Mouse (Mus musculus): ENCODE data around the gene Mpo. TPM values are rescaled to one million over a fixed set of nuclear protein-coding genes. Genes with fewer than 3 reads are reported as not detected.

Gene Mpo
- polyA plus RNA-seq, 1 experiment from 2014 or later: 1.7 TPM

- Histone ChIP-seq H3K36me3 (ENCODE audit: control insufficient read depth, insufficient read depth, low read length) (peaks cover 8% of the 10 kb centered on the region), H3K4me1 (replicated peaks; ENCODE audit: control insufficient read depth, insufficient read depth, low read length) (0 out of 2 replicates have a peak, but pooled peaks cover 4% of the 10 kb centered on the region), H3K4me3 (ENCODE audit: low read depth, low read length) (no peak overlapping the region), H3K9ac (ENCODE audit: low read length) (no peak overlapping the region), H3K27ac (ENCODE audit: low read depth) (peak overlapping the region; percentile 33; the same call in 1 of the 2 replicates), H3K27me3 (replicated peaks; ENCODE audit: control insufficient read depth, insufficient read depth, low read length) (no peaks in the 10 kb centered on the region), H3K9me3 (ENCODE audit: control insufficient read depth, low read length) (no peaks in the 10 kb centered on the region), H3K4me2 (ENCODE audit: low read length) (no peak overlapping the region)
- 0 out of 2 replicates have a peak, but pooled peaks have one; percentile 29 for ATAC-seq (replicated peaks; ENCODE audit: low FRiP score, low TSS enrichment, low read depth)
- no peak for DNase-seq (ENCODE audit: low spot score)
- WGBS: 43% methylated on average over 18 of the region's 18 CpGs
Observed at GRCm38 (mm10) chr11:87749192-87750042, 44.0 kb upstream of the Mpo start.

DNA sequence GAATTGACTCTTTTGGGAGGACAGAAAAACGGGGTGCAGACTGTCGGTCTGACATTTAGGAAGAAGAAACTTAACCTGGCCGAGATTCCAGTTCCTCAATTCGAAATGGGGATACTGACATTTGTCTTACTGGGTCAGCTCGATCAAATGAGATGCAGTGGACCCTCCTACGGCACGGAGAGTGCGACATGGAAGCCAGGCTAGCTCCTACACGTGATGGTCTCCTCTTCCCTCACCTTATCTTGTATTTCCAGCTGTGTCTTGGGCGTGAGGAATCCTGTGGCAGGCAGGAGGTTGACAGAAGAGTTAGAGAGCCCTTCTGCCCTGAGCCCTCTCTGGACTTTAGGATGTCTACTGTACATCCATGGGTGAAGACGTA is 43.3 kb upstream of the Mpo start:
- ATAC-seq (replicated peaks; ENCODE audit: low FRiP score, low TSS enrichment, low read depth) (no peak; the same call in 1 of the 2 replicates), DNase-seq (ENCODE audit: low spot score) (no peak)
- Histone ChIP-seq H3K4me3 (ENCODE audit: low read depth, low read length) (no peak overlapping the region), H3K27ac (ENCODE audit: low read depth) (peak overlapping the region; percentile 33; the same call in 1 of the 2 replicates), H3K36me3 (ENCODE audit: control insufficient read depth, insufficient read depth, low read length) (peaks cover 2% of the 10 kb centered on the region), H3K4me2 (ENCODE audit: low read length) (no peak overlapping the region), H3K27me3 (replicated peaks; ENCODE audit: control insufficient read depth, insufficient read depth, low read length) (no peaks in the 10 kb centered on the region), H3K9me3 (ENCODE audit: control insufficient read depth, low read length) (no peaks in the 10 kb centered on the region), H3K9ac (ENCODE audit: low read length) (no peak overlapping the region), H3K4me1 (replicated peaks; ENCODE audit: control insufficient read depth, insufficient read depth, low read length) (0 out of 2 replicates have a peak, but pooled peaks cover 4% of the 10 kb centered on the region)
- 83% methylated on average over 11 of the region's 11 CpGs for WGBS

GRCm38 (mm10) chr11:87750521-87750920 is 42.9 kb upstream of the Mpo start:
- 73% methylated on average over 3 of the region's 3 CpGs for WGBS
- Histone ChIP-seq H3K4me2 (ENCODE audit: low read length) (no peak overlapping the region), H3K4me3 (ENCODE audit: low read depth, low read length) (no peak overlapping the region), H3K36me3 (ENCODE audit: control insufficient read depth, insufficient read depth, low read length) (no peaks in the 10 kb centered on the region), H3K4me1 (replicated peaks; ENCODE audit: control insufficient read depth, insufficient read depth, low read length) (0 out of 2 replicates have a peak, but pooled peaks cover 4% of the 10 kb centered on the region), H3K27ac (ENCODE audit: low read depth) (no peak overlapping the region), H3K27me3 (replicated peaks; ENCODE audit: control insufficient read depth, insufficient read depth, low read length) (no peaks in the 10 kb centered on the region), H3K9me3 (ENCODE audit: control insufficient read depth, low read length) (no peaks in the 10 kb centered on the region), H3K9ac (ENCODE audit: low read length) (no peak overlapping the region)
- ATAC-seq (replicated peaks; ENCODE audit: low FRiP score, low TSS enrichment, low read depth) (no peak), DNase-seq (ENCODE audit: low spot score) (no peak)

DNA sequence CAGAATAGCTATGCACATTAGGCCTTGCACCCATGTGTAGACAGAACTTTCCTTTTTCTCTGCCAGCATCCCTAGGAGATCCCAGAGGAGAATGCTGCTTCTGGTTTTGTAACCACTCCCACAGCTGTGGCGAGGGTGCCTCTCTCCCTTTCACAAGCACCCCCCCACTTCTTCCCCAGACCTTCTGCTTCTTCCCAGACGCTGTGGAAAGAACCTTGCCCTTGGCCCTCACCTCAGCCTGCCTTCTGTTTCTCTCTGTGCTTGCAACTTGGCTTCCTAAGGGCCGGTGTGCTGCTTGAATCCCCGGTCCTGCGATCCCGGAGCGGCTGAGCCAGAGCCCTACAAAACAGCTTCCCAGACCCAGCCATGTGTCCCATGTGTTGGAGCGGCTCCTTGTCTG is 42.4 kb upstream of the Mpo start:
- Histone ChIP-seq H3K27me3 (replicated peaks; ENCODE audit: control insufficient read depth, insufficient read depth, low read length) (no peaks in the 10 kb centered on the region), H3K4me2 (ENCODE audit: low read length) (no peak overlapping the region), H3K36me3 (ENCODE audit: control insufficient read depth, insufficient read depth, low read length) (no peaks in the 10 kb centered on the region), H3K27ac (ENCODE audit: low read depth) (no peak overlapping the region), H3K9me3 (ENCODE audit: control insufficient read depth, low read length) (no peaks in the 10 kb centered on the region), H3K9ac (ENCODE audit: low read length) (no peak overlapping the region), H3K4me1 (replicated peaks; ENCODE audit: control insufficient read depth, insufficient read depth, low read length) (0 out of 2 replicates have a peak, but pooled peaks cover 4% of the 10 kb centered on the region), H3K4me3 (ENCODE audit: low read depth, low read length) (no peak overlapping the region)
- no peak for DNase-seq (ENCODE audit: low spot score)
- no peak for ATAC-seq (replicated peaks; ENCODE audit: low FRiP score, low TSS enrichment, low read depth)
- 81% methylated on average over 8 of the region's 8 CpGs for WGBS

DNA sequence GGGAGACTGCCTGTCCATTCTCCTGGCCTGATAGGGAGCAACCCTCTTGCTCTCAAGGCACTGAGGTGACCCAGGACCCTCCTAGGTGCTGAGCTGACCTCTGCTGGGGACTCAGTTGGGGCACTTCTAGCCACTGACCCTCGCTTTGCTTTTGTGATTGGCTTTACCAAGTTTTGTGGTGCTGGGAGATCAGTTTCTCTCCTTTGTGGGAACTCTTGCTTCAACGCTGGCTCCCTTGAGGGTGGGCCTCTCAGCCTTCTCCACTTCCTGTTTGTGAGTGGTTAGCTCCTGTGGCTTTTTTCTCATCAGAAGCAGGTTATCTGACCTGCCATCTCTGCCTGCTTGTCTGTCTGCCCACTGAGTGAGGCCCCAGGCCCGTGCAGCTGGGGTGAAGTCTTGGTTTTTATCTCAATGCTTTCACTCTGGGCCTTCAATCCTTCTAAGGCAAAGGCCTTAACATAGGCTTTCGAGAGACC is 41.9 kb upstream of the Mpo start:
- Histone ChIP-seq H3K36me3 (ENCODE audit: control insufficient read depth, insufficient read depth, low read length) (no peaks in the 10 kb centered on the region), H3K9me3 (ENCODE audit: control insufficient read depth, low read length) (no peaks in the 10 kb centered on the region), H3K27ac (ENCODE audit: low read depth) (no peak overlapping the region), H3K4me3 (ENCODE audit: low read depth, low read length) (no peak overlapping the region), H3K27me3 (replicated peaks; ENCODE audit: control insufficient read depth, insufficient read depth, low read length) (no peaks in the 10 kb centered on the region), H3K9ac (ENCODE audit: low read length) (no peak overlapping the region), H3K4me2 (ENCODE audit: low read length) (no peak overlapping the region), H3K4me1 (replicated peaks; ENCODE audit: control insufficient read depth, insufficient read depth, low read length) (0 out of 2 replicates have a peak, but pooled peaks cover 4% of the 10 kb centered on the region)
- WGBS: 68% methylated on average over 4 of the region's 4 CpGs
- ATAC-seq (replicated peaks; ENCODE audit: low FRiP score, low TSS enrichment, low read depth) (no peak), DNase-seq (ENCODE audit: low spot score) (no peak)

DNA sequence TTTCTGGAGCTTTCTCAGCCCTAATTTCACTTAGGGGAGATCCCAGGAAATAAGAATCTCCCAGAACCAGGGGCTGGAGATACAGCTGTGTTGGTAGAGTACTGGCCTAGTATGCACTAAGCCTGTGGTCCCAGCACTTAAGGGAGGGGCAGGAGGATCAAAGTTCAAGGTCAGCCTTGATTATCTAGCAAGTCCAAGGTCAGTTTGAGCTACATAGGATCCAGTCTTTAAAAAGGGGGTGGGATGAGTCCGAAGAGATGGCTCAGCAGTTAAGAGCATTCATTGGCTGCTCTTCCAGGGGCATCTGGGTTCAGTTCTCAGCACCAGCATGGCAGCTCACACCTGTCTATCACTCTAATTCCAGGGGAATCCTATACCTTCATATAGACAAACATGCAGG is 41.1 kb upstream of the Mpo start:
- H3K4me2 ChIP-seq (ENCODE audit: low read length): no peak overlapping the region
- no peaks in the 10 kb centered on the region for H3K27me3 ChIP-seq (replicated peaks; ENCODE audit: control insufficient read depth, insufficient read depth, low read length)
- 77% methylated on average over 1 of the region's 1 CpGs for WGBS
- H3K4me3 ChIP-seq (ENCODE audit: low read depth, low read length): no peak overlapping the region
- no peak overlapping the region for H3K9ac ChIP-seq (ENCODE audit: low read length)
- H3K9me3 ChIP-seq (ENCODE audit: control insufficient read depth, low read length): no peaks in the 10 kb centered on the region
- DNase-seq (ENCODE audit: low spot score) (no peak), ATAC-seq (replicated peaks; ENCODE audit: low FRiP score, low TSS enrichment, low read depth) (no peak)
- no peak overlapping the region for H3K27ac ChIP-seq (ENCODE audit: low read depth)
- no peaks in the 10 kb centered on the region for H3K36me3 ChIP-seq (ENCODE audit: control insufficient read depth, insufficient read depth, low read length)
- H3K4me1 ChIP-seq (replicated peaks; ENCODE audit: control insufficient read depth, insufficient read depth, low read length): 0 out of 2 replicates have a peak, but pooled peaks cover 4% of the 10 kb centered on the region

DNA sequence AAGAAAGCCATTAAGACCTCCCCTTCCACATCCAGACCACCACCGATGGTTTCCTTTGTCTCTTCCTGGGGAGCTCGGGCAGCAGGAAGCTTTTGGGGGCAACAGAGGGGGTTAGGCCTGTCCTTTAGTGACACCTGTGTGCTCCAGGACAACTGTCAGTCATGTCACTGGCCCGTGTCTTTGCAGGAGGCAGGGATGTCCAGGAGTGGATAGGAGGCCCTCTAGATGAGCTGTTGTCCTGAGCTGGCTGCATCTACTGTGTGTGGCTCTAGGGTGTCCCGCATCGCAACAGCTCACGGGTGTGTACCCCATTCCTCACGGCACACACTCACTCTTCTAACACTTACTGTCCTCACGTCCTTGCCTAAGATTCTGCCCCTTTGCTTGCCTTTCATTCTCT is 40.1 kb upstream of the Mpo start:
- no peak overlapping the region for H3K27ac ChIP-seq (ENCODE audit: low read depth)
- ATAC-seq (replicated peaks; ENCODE audit: low FRiP score, low TSS enrichment, low read depth) (no peak), DNase-seq (ENCODE audit: low spot score) (no peak)
- no peaks in the 10 kb centered on the region for H3K27me3 ChIP-seq (replicated peaks; ENCODE audit: control insufficient read depth, insufficient read depth, low read length)
- H3K4me2 ChIP-seq (ENCODE audit: low read length): no peak overlapping the region
- 0 out of 2 replicates have a peak, but pooled peaks cover 4% of the 10 kb centered on the region for H3K4me1 ChIP-seq (replicated peaks; ENCODE audit: control insufficient read depth, insufficient read depth, low read length)
- H3K36me3 ChIP-seq (ENCODE audit: control insufficient read depth, insufficient read depth, low read length): no peaks in the 10 kb centered on the region
- no peaks in the 10 kb centered on the region for H3K9me3 ChIP-seq (ENCODE audit: control insufficient read depth, low read length)
- 89% methylated on average over 8 of the region's 8 CpGs for WGBS
- H3K4me3 ChIP-seq (ENCODE audit: low read depth, low read length): no peak overlapping the region
- no peak overlapping the region for H3K9ac ChIP-seq (ENCODE audit: low read length)

DNA sequence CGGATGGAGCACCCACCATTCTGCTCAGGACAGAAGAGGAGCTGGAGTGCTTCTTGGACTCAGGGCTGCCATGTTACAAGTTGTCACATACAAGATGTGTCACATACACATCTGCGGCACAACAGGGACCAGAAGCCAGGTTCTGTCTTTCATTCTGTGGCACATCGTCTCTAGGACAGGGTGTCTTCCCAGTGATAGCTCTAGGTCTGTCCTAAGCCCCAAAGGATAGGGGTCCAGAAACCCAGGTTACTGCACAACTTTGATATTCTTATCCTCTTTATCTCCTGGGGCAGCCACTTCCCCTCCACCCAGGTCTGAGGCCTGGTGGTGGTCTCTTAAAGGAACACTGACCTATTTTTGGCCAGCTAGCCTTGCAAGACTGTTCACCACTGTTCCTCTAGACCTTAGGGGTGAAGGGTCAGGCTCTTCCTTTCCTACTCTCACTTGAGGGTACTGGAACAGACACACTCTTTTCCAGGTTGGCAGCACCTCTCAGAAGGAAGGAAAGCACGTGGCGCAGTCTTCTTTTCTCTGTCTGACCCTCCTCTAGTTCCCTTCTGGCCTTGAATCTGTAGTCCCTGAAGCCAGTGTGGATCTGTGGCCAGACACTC is 39.4 kb upstream of the Mpo start:
- no peak overlapping the region for H3K9ac ChIP-seq (ENCODE audit: low read length)
- H3K4me1 ChIP-seq (replicated peaks; ENCODE audit: control insufficient read depth, insufficient read depth, low read length): 0 out of 2 replicates have a peak, but pooled peaks cover 4% of the 10 kb centered on the region
- H3K36me3 ChIP-seq (ENCODE audit: control insufficient read depth, insufficient read depth, low read length): no peaks in the 10 kb centered on the region
- no peak overlapping the region for H3K4me3 ChIP-seq (ENCODE audit: low read depth, low read length)
- no peak overlapping the region for H3K4me2 ChIP-seq (ENCODE audit: low read length)
- no peaks in the 10 kb centered on the region for H3K27me3 ChIP-seq (replicated peaks; ENCODE audit: control insufficient read depth, insufficient read depth, low read length)
- no peak for DNase-seq (ENCODE audit: low spot score)
- 87% methylated on average over 5 of the region's 5 CpGs for WGBS
- H3K27ac ChIP-seq (ENCODE audit: low read depth): no peak overlapping the region
- no peaks in the 10 kb centered on the region for H3K9me3 ChIP-seq (ENCODE audit: control insufficient read depth, low read length)
- ATAC-seq (replicated peaks; ENCODE audit: low FRiP score, low TSS enrichment, low read depth): no peak

All from intestine, embryonic 14.5 days (tissue).